Mouse (Mus musculus): Measurements from ENCODE around the gene D930048N14Rik. TPM values are rescaled to one million over a fixed set of nuclear protein-coding genes. Genes with fewer than 3 reads are reported as not detected.

The D930048N14Rik gene
- polyA plus RNA-seq, 1 experiment, result 5.3 TPM

DNA sequence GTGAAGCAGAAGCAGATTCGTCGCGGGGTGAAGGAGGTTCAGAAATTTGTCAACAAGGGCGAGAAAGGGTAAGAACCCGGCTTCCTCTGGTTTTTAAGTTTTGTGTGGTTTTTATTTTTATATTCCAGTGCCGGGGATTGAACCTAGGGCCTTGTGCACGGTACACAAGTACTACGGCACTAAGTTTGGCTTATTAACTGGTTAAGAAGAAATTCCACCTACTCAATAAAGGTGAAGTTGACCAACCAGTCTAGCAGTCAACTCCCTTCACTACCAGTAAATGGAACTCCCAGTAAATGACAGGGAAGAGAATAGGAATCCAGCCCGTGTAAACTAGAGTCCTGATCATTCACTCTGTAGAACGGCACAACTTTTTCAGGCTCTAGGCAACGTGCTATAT lies 30.7 kb upstream of the D930048N14Rik start:
- Histone ChIP-seq H3K4me3 (ENCODE audit: control insufficient read depth, low read depth, low read length) (peak overlapping the region; percentile 97), H3K27me3 (ENCODE audit: control insufficient read depth, insufficient read depth, low read length) (no peaks in the 10 kb centered on the region), H3K4me1 (ENCODE audit: control insufficient read depth, insufficient read depth, low read length) (peaks cover 7% of the 10 kb centered on the region), H3K27ac (ENCODE audit: control insufficient read depth, insufficient read depth, low read depth, low read length) (peak overlapping the region; percentile 83), H3K36me3 (ENCODE audit: control insufficient read depth, insufficient read depth, low read length) (no peaks in the 10 kb centered on the region; the same call in 1 of the 2 replicates)
- TF ChIP-seq CTCF (IDR thresholded peaks at IDR 0.05; ENCODE audit: control insufficient read depth, insufficient read depth, insufficient replicate concordance, low read depth, low read length) (no peak), POLR2A (IDR thresholded peaks at IDR 0.05; ENCODE audit: control insufficient read depth, low read depth, low read length) (no peak)

DNA sequence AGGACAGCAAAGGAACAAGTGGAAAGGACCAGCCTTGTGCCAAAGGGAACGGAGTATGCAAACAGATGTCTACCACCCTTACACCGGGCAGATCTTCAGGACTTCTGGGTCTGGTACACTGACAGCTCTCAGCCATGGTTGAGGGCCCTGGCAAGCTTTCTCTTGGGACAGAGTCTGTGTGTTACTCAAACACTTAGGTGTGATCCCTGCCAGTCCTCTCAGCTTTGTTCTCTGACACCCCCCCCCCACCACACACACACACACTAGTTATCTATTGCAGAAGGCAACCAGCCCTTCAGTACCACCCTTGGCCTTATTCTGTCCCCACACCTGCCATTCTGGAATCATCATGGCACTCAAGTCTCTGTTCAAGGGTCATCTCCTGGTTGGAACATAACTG lies 29.0 kb upstream of the D930048N14Rik start:
- TF ChIP-seq POLR2A (IDR thresholded peaks at IDR 0.05; ENCODE audit: control insufficient read depth, low read depth, low read length), result no peak
- TF ChIP-seq CTCF (IDR thresholded peaks at IDR 0.05; ENCODE audit: control insufficient read depth, insufficient read depth, insufficient replicate concordance, low read depth, low read length), result no peak
- no peak overlapping the region for H3K27ac ChIP-seq (ENCODE audit: control insufficient read depth, insufficient read depth, low read depth, low read length)
- H3K4me3 ChIP-seq (ENCODE audit: control insufficient read depth, low read depth, low read length), result no peak overlapping the region
- H3K36me3 ChIP-seq (ENCODE audit: control insufficient read depth, insufficient read depth, low read length), result no peaks in the 10 kb centered on the region; the same call in 1 of the 2 replicates
- H3K27me3 ChIP-seq (ENCODE audit: control insufficient read depth, insufficient read depth, low read length), result no peaks in the 10 kb centered on the region
- H3K4me1 ChIP-seq (ENCODE audit: control insufficient read depth, insufficient read depth, low read length), result peaks cover 3% of the 10 kb centered on the region

DNA sequence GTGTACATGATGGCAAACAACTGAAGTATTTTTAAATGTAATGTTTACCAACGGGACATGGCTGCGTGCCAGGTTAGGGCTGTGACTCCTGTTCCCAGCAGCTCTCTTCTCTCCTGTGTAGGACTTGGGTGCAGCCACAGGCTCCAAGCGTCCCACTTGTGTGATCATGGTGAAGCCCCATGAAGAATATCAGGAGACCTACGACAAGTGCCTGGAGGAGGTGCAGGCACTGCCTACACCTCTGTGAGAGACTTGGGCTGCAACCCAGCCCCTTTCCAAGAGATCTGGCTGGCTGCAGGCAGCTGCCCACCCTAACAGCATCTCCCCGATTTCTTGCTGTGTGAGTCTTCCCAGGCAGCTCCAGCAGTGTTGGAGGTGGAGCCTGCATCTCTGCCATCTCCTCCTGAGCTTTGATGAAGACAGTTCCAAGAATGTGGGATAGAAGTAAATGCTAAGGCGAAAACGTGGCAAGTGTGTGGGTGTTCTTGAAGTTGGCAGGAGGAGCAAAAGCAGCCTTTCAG lies 27.7 kb upstream of the D930048N14Rik start:
- peaks cover 3% of the 10 kb centered on the region for H3K4me1 ChIP-seq (ENCODE audit: control insufficient read depth, insufficient read depth, low read length)
- no peak overlapping the region for H3K4me3 ChIP-seq (ENCODE audit: control insufficient read depth, low read depth, low read length)
- no peaks in the 10 kb centered on the region for H3K27me3 ChIP-seq (ENCODE audit: control insufficient read depth, insufficient read depth, low read length)
- no peak overlapping the region for H3K27ac ChIP-seq (ENCODE audit: control insufficient read depth, insufficient read depth, low read depth, low read length)
- no peaks in the 10 kb centered on the region; the same call in 1 of the 2 replicates for H3K36me3 ChIP-seq (ENCODE audit: control insufficient read depth, insufficient read depth, low read length)
- TF ChIP-seq CTCF (IDR thresholded peaks at IDR 0.05; ENCODE audit: control insufficient read depth, insufficient read depth, insufficient replicate concordance, low read depth, low read length), result no peak
- TF ChIP-seq POLR2A (IDR thresholded peaks at IDR 0.05; ENCODE audit: control insufficient read depth, low read depth, low read length), result no peak

DNA sequence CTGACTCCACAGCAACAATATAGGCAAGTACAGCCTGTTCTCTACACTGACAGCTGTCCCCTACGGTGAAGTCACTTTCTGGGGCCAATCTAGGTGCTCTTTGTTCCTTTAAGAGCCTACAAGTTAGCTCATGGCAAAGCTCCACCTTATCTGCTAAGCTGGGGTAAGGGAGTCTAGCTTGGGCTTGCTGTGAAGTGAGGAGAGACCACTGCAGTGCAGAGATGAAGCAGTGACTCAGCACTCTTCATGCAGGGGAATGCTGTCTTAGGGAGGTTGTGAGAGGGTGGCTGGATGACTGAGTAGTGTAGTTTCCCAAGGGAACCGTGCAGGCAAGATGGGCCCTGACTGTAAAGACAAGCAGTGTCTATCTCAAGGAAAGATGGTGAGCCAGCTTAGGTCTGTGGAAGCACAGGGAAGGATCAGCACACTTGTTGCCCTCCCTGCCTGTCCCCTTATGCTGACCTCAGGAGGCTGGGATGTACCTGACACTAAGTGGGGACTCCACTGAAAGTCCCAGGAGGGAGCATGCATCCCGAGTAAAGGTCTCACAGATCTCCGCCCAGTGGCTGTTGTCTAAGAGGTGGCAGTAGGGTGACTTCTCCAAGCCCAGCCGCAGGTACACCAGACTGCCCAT lies 25.4 kb upstream of the D930048N14Rik start:
- H3K27ac ChIP-seq (ENCODE audit: control insufficient read depth, insufficient read depth, low read depth, low read length), result no peak overlapping the region
- no peaks in the 10 kb centered on the region for H3K27me3 ChIP-seq (ENCODE audit: control insufficient read depth, insufficient read depth, low read length)
- H3K36me3 ChIP-seq (ENCODE audit: control insufficient read depth, insufficient read depth, low read length), result no peaks in the 10 kb centered on the region; the same call in 1 of the 2 replicates

DNA sequence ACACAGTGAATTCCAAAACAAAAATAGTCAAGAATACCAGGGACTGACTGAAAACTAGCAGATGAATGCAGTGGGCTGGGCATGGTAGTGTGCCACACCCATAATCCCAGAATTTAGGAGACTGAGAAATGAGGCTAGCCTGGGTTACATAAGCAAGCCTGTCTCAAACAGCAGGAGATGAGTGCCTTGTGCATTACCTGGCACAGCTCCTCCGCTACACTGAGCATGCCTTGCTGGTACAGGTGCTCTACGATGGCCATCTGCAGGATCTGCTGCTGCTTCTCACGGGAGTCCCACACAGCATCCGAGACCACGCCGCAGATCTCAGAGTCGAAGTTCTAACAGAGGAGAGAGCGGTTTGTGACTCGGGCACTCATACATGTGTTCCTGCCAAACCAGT lies 23.3 kb upstream of the D930048N14Rik start:
- Histone ChIP-seq H3K36me3 (ENCODE audit: control insufficient read depth, insufficient read depth, low read length) (no peaks in the 10 kb centered on the region; the same call in none of the 2 replicates), H3K4me1 (ENCODE audit: control insufficient read depth, insufficient read depth, low read length) (peaks cover 3% of the 10 kb centered on the region; the same call in 1 of the 2 replicates), H3K27ac (ENCODE audit: control insufficient read depth, insufficient read depth, low read depth, low read length) (no peak overlapping the region), H3K27me3 (ENCODE audit: control insufficient read depth, insufficient read depth, low read length) (no peaks in the 10 kb centered on the region), H3K4me3 (ENCODE audit: control insufficient read depth, low read depth, low read length) (no peak overlapping the region)
- TF ChIP-seq POLR2A (IDR thresholded peaks at IDR 0.05; ENCODE audit: control insufficient read depth, low read depth, low read length), result no peak
- no peak for TF ChIP-seq CTCF (IDR thresholded peaks at IDR 0.05; ENCODE audit: control insufficient read depth, insufficient read depth, insufficient replicate concordance, low read depth, low read length)

More for the DNA sequence above, 25.4 kb upstream of the D930048N14Rik start:
- no peak for TF ChIP-seq POLR2A (IDR thresholded peaks at IDR 0.05; ENCODE audit: control insufficient read depth, low read depth, low read length)
- no peak for TF ChIP-seq CTCF (IDR thresholded peaks at IDR 0.05; ENCODE audit: control insufficient read depth, insufficient read depth, insufficient replicate concordance, low read depth, low read length)
- Histone ChIP-seq H3K4me1 (ENCODE audit: control insufficient read depth, insufficient read depth, low read length) (no peaks in the 10 kb centered on the region), H3K4me3 (ENCODE audit: control insufficient read depth, low read depth, low read length) (no peak overlapping the region)

DNA sequence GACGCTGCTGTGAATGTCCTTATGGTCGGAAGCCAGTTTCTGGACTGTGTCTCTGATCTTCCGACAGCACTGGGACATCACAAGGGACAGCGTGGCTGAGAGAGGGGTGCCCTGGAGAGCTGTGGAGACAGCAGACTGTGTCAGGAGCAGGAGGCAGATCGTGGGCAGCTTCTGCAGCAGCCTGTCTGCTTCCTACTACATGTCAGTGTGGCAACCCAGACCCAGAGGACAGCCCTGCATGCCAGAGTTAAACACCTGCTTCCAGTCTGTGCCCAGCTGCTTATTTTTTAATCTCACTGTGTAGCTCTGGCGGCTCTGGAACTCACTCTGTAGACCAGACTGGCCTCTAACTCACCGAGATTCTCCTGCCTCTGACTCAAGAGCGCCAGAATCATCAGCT lies 22.8 kb upstream of the D930048N14Rik start:
- Histone ChIP-seq H3K27ac (ENCODE audit: control insufficient read depth, insufficient read depth, low read depth, low read length) (no peak overlapping the region), H3K27me3 (ENCODE audit: control insufficient read depth, insufficient read depth, low read length) (no peaks in the 10 kb centered on the region), H3K4me3 (ENCODE audit: control insufficient read depth, low read depth, low read length) (no peak overlapping the region), H3K36me3 (ENCODE audit: control insufficient read depth, insufficient read depth, low read length) (no peaks in the 10 kb centered on the region; the same call in none of the 2 replicates), H3K4me1 (ENCODE audit: control insufficient read depth, insufficient read depth, low read length) (peaks cover 3% of the 10 kb centered on the region; the same call in 1 of the 2 replicates)
- TF ChIP-seq POLR2A (IDR thresholded peaks at IDR 0.05; ENCODE audit: control insufficient read depth, low read depth, low read length), result no peak
- no peak for TF ChIP-seq CTCF (IDR thresholded peaks at IDR 0.05; ENCODE audit: control insufficient read depth, insufficient read depth, insufficient replicate concordance, low read depth, low read length)

DNA sequence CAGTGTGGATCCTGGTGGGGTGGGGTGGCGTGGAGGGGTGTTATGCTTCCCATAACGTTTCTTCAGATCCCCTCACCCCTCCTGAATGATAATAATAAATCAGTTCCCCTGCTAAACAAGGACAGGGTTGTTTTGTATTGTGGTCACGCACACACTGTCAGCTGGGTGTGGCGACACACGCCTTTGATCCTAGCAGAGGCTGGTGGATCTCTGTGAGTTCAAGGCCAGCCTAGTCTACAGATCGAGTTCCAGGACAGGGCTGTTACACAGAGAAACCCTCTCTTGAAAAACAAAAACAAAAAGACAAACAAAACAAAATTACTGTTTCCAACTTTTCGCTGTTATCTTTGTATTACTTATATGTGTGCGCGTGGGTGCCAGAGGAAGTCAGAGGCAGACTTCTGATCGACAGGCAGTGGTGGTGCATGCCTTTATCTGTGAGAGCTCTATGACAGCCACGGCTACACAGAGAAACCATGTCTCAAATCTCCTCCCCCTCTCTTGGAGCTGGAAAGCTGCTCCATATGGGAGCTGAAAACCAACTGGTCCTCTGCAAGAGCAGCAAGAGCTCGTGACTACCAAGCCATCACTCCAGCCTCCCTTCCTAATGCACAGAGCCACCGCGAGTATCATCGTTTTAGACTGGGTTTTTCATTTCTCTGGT lies 21.0 kb upstream of the D930048N14Rik start:
- Histone ChIP-seq H3K27ac (ENCODE audit: control insufficient read depth, insufficient read depth, low read depth, low read length) (no peak overlapping the region), H3K4me3 (ENCODE audit: control insufficient read depth, low read depth, low read length) (no peak overlapping the region), H3K36me3 (ENCODE audit: control insufficient read depth, insufficient read depth, low read length) (no peaks in the 10 kb centered on the region; the same call in none of the 2 replicates), H3K27me3 (ENCODE audit: control insufficient read depth, insufficient read depth, low read length) (no peaks in the 10 kb centered on the region), H3K4me1 (ENCODE audit: control insufficient read depth, insufficient read depth, low read length) (peaks cover 6% of the 10 kb centered on the region)
- TF ChIP-seq CTCF (IDR thresholded peaks at IDR 0.05; ENCODE audit: control insufficient read depth, insufficient read depth, insufficient replicate concordance, low read depth, low read length), result no peak
- TF ChIP-seq POLR2A (IDR thresholded peaks at IDR 0.05; ENCODE audit: control insufficient read depth, low read depth, low read length), result no peak
